Mouse (Mus musculus) c-Kit-negative CD71-positive TER-119-positive erythroid progenitor cells, embryonic 14.5 days (primary cell): ENCODE data around the gene Svopl.
A peak's percentile ranks its signal among the peaks of the same experiment; 100 is the strongest.

Experiments used
- DNase-seq: peaks from one replicate; pipeline ENCODE4 v3.0.0-alpha.2; 2013; ENCODE audit warnings: low read depth, low spot score

Svopl gene

DNA sequence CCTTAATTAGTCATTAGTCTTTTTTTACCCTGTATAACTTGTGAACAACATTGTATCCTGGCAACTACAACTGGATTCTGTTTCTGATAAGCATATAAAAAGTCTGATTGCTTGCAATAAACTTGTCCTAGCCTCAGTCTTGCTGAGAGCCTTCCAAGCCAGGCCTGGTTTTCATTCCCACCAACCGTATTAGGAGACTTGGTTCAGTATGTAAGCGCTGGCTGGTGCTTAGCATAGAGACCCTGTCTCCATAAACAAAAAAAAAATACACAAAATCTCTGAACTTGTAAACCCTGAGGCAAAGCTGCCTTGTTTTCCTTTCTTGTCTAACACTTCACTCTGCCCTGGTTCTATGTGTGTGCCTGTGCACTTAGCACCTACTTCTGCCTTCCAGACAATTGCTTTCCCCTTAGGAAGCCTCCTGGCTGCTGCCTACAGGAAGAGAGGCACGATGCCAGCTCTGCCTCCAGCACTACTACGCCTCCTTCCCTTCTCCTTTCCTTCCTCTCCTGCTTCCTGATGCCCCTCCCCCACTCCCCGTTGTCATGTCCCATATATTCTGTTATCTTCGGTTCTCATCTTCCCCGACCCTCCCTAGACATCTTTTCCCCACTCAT, 14.8 kb downstream of the Svopl start:
- DNase-seq, result no peak

DNA sequence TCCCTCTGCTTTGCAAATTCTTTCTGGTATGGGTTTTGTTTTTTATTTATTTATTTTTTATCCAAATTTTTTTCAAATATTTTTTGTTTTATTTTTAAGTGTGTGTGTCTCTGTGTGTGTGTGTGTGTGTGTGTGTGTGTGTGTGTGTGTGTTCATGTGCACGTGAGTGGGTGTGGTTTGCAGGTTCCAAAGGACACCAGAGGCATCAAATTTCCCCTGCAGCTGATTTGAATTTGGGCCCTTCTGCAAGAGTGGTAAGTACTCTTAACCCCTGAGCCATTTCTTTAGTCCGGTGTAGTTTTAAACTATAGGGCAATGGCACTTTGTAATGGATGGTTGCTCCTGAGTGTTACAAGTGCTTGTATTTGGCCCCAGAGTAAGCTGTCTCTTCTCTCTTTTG, 18.6 kb downstream of the Svopl start:
- DNase-seq, result no peak

DNA sequence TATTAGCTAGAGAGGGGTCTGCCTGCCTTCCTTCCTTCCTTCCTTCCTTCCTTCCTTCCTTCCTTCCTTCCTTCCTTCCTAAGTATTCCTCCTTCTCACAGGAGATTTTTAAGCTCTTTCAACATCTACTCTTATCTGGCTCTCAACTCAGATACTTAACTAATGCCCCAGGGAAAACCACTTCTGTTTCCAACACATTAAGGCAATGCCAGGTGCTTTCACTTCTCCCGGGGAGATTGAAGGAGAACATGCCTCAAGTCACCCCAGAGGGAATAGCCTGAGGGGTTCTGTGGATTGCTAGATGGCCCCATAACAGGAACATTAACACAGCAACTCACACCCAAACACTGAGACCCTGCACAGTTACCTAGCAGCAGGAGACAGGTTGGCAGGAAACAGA, 19.0 kb downstream of the Svopl start:
- DNase-seq, result no peak

GRCm38 (mm10) chr6:38023284-38023683, 23.5 kb downstream of the Svopl start:
- DNase-seq, result no peak

DNA sequence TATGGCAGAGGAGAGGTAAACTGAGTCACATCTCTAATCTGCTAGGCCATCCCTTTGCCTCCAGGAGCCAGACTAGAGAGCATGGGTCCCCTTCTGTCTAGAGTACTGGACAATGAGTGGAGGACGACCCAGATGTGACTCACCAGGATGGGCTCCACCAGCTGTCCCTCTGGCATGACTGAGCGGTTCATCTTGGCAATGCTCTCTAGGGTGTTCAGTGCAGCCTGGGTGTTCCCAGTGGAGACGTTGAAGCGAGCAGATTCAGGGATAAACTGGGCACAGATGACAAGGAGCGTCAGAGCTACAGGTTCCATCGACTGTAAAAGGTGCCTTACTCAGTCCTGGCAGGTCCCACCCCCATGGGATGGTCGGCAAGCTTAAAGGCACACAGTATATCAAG, 25.4 kb downstream of the Svopl start:
- no peak for DNase-seq

GRCm38 (mm10) chr6:38012829-38013228, 34.0 kb downstream of the Svopl start:
- no peak for DNase-seq

DNA sequence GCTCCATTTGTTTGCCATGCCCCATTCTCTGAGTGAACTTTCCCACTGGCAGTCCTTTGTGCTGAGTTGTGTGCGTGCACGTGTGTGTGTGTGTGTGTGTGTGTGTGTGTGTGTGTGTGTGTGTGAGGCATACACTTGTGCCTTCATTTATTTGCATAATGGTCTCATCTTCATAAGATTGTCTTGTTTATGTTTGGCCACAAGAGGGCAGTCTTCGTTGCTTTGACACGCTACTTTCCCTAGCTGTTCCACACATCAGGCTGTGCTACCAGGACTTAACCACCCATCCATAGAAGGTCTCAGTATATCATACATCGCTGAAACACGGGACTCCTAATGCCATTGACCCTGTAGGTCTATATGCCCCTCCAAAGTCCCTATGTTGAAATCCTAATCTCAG, 39.3 kb downstream of the Svopl start:
- peak; percentile 17 for DNase-seq

DNA sequence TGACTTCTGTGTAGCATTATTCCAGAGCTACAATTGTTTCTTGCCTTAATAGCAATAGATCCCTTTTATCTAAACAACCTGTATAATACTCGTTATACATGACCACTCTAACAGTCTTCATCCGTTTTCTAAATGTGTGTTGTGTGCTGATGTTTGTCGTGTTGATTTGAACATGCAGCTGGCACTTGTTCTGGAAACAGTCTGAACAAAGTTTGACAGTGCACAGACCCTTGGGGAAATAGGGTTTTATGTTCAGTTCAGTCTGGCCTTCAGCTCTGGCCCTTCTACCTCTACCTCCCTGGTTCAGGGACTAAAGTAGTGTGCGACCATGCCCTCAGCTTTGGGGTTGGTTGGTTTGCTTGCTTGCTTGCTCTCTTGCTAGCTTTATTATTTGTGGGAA, 79.4 kb downstream of the Svopl start:
- no peak for DNase-seq

DNA sequence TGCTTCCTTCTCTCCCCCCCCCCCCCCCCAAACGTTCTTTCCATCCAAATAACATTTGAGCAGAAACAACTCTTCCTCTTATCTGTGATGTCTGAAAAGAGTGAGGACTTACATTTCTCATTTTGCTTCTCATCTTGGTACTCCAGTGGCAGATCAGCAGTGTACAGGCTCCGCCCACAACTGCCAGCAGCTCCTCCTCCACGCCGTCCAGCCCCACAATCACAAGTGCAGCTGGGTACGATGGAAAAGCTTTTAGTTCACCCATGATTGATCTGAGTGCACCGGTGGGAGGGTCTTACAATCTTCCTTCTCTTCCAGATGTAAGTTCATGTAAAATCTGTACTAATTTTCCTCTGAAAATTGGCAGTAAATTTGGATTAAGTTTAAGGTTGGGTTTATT, 95.5 kb downstream of the Svopl start:
- no peak for DNase-seq

DNA sequence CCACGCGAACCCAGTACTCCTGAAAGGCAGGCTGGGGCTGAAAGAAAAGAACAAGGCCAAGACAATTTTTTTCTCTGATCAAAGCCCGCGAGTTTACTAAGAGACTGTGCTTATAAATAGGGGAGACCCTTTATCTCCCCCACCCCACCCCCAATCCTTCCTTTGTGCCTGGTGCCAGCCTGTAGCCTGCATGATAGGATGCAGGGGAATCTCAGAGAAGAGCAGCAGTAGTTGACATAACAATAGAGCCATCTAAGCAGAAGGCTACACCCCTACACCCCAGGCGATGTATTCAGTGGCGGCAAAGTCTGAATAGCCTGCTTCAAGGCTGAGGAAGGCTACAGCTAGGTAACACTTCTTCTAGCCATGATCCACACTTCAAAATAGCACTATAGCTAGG, 110.3 kb downstream of the Svopl start:
- DNase-seq, result no peak
